Mouse (Mus musculus): ENCODE data around the gene Cbx4. TPM values are rescaled to one million over a fixed set of nuclear protein-coding genes. Genes with fewer than 3 reads are reported as not detected.

Gene Cbx4
- polyA plus RNA-seq, 1 experiment from 2014 or later: 20.2 TPM

DNA sequence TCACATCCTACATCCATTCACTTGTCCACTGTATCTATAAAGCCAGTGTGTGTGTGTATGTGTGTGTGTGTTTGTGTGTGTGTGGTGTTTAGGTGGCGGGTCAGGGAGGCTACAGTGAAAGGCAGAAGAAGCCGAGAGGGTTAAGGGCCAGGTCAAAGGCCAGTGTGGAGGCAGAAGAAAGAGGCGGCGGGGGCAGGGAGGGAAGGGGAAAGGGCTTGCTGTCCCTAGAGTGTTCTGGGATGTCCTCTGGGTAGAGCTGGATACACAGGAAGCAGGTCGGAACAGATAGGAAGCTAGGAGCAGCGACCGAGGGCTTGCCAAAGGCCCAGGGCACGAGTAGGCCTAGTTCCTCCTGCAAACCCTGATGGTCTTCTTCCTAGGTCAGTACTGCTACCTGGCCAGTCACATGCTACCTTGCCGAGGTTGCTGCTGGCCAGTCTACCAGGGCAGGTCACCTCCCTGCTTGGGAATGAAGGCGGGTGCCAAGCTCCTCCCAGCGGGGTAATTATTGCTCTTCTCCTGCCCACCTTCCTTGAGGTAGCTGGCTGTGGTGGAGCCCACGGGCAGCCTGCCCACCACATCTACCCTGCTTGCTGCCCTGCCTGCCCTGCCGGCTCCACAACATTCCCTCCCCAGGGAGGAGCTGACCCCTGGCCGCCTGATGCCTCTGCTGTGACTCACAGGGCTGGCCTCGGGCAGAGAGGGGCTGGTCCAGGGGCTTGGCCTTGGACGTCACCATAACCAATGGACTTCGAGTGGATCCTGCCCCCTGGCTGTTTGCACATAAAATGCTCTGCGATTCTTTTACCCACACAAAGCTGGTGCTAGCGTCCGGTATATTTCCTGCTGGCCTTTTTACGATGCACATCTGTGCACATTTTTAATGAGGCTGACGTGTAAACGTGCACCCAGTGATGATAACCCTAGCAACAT lies 40.2 kb upstream of the Cbx4 start:
- 0 out of 2 replicates have a peak, but pooled peaks have one; percentile 13 for ATAC-seq (ENCODE audit: low FRiP score)

DNA sequence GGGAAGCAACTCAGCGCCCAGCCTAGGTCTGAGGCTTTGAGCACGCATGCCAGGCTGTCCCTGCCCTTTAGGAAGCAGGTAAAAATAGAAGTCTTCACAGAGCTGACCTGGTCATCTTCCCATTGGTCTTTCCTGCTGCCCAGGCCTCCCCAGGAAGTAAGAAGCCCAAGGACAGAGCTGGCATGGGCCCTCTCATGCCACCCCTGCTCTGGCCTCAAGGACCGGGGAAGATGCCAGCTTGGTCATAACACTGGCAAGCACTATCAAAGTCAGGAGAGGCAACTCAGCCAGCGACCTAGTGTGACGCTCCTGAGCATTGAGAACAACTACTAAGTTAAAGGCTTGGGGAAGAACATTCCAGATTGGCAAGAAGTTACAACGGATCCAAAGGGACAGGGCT lies 38.5 kb upstream of the Cbx4 start:
- H3K36me3 ChIP-seq: no peaks in the 10 kb centered on the region
- no peak for ATAC-seq (ENCODE audit: low FRiP score)
- no peaks in the 10 kb centered on the region for H3K9me3 ChIP-seq (replicated peaks)
- 93% methylated on average over 6 of the region's 6 CpGs for WGBS
- H3K4me2 ChIP-seq: no peak overlapping the region
- no peak overlapping the region for H3K4me3 ChIP-seq (replicated peaks)
- peaks cover 5% of the 10 kb centered on the region; the same call in 1 of the 2 replicates for H3K27me3 ChIP-seq (replicated peaks)
- no peak overlapping the region for H3K27ac ChIP-seq (replicated peaks)
- H3K4me1 ChIP-seq: peaks cover 40% of the 10 kb centered on the region
- no peak overlapping the region for H3K9ac ChIP-seq (replicated peaks)

More for the DNA sequence above, 40.2 kb upstream of the Cbx4 start:
- peak overlapping the region; percentile 17; the same call in 1 of the 2 replicates for H3K9ac ChIP-seq (replicated peaks)
- H3K9me3 ChIP-seq (replicated peaks): no peaks in the 10 kb centered on the region
- WGBS: 31% methylated on average over 23 of the region's 23 CpGs
- H3K4me2 ChIP-seq: peak overlapping the region; percentile 35
- peak overlapping the region; percentile 75 for H3K27ac ChIP-seq (replicated peaks)
- peaks cover 7% of the 10 kb centered on the region; the same call in 1 of the 2 replicates for H3K27me3 ChIP-seq (replicated peaks)
- peaks cover 54% of the 10 kb centered on the region for H3K4me1 ChIP-seq
- no peaks in the 10 kb centered on the region for H3K36me3 ChIP-seq
- H3K4me3 ChIP-seq (replicated peaks): no peak overlapping the region

DNA sequence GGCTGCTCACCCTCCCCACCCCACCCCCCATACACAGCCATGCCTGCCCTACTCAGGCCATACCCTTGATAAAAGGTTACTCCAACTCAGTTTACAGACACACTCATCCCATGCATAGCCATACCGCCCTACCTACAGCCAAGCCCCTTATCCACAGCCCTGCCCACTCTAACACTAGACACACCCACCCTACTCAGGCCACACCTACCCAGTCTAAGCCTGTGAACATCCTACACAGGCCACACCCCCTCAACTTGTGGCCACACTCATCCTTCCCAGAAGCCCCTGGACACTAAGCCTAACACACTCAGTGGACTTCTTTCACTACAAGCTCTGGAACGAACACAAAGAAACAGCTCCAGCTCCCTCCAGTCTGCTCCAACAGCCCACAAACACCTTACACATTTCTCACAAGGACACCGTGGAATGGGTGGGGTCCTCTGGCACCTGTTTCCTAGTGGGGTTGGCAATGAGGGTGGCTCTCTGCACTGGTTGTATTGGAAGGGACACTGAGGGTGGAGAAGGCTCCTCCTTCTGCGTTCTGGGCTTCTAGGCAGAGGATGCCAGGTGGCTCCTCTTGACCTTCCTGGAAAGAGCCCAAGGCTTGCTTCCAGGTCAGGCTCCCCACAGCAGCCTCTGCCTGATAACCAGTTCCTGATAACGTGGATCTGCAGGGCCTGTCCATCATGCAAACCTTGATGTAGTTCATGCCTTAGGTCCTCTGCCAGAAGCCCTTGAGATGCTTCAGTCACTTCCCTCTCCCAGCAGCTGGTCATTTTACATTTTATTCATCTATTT lies 37.7 kb upstream of the Cbx4 start:
- Histone ChIP-seq H3K9me3 (replicated peaks) (no peaks in the 10 kb centered on the region), H3K4me2 (no peak overlapping the region), H3K4me3 (replicated peaks) (no peak overlapping the region), H3K36me3 (no peaks in the 10 kb centered on the region), H3K27ac (replicated peaks) (no peak overlapping the region), H3K27me3 (replicated peaks) (no peaks in the 10 kb centered on the region), H3K9ac (replicated peaks) (no peak overlapping the region), H3K4me1 (peaks cover 39% of the 10 kb centered on the region)
- whole genome bisulfite sequencing: 80% methylated on average over 5 of the region's 5 CpGs
- ATAC-seq (ENCODE audit: low FRiP score): 0 out of 2 replicates have a peak, but pooled peaks have one; percentile 37

DNA sequence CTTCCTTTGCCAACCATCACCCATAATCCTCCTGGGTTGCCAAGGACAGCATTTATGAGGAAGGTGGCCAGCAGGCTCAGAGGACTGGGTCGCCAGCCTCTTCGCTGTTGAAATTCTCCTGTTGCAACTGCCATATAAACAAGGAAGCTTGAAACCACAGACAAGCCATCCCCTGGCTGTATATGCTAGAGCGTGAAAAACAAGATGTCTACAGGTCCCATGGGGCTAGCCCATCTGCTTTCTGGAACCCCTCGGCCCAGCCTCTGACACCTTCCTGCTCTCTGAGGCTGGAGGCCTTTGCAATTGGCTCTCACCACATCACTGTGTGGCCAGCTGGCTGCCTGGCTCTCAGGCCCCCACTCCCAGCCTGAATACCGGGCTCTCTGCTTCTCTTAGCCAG lies 36.4 kb upstream of the Cbx4 start:
- no peaks in the 10 kb centered on the region for H3K9me3 ChIP-seq (replicated peaks)
- H3K9ac ChIP-seq (replicated peaks): no peak overlapping the region
- WGBS: 75% methylated on average over 5 of the region's 5 CpGs
- H3K27ac ChIP-seq (replicated peaks): no peak overlapping the region
- no peaks in the 10 kb centered on the region for H3K36me3 ChIP-seq
- H3K4me2 ChIP-seq: no peak overlapping the region
- H3K27me3 ChIP-seq (replicated peaks): no peaks in the 10 kb centered on the region
- no peak for ATAC-seq (ENCODE audit: low FRiP score)
- H3K4me3 ChIP-seq (replicated peaks): no peak overlapping the region
- H3K4me1 ChIP-seq: peaks cover 32% of the 10 kb centered on the region

DNA sequence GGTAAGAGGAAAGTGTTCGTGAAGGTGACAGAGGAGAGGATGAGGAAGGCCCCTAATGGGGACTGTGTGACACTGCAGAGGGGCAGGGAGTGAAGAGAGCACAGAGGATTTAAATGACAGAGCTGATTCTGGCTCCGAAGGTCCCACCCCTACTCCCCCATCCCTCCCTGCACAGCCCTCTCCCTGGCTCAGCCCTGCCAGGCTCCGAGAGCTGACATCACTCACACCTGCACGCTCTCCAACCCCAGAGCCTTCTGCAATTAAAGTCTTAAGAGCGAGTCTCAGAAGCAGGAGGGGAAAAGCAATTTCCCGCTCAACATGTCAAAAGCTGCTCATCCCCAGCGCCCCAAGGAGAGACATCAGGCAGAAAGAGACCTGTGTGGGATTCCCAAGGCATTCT lies 32.9 kb upstream of the Cbx4 start:
- no peak overlapping the region for H3K4me2 ChIP-seq
- H3K4me3 ChIP-seq (replicated peaks): no peak overlapping the region
- H3K9me3 ChIP-seq (replicated peaks): no peaks in the 10 kb centered on the region
- 16% methylated on average over 7 of the region's 7 CpGs for WGBS
- no peak overlapping the region for H3K9ac ChIP-seq (replicated peaks)
- no peaks in the 10 kb centered on the region for H3K36me3 ChIP-seq
- peaks cover 17% of the 10 kb centered on the region for H3K4me1 ChIP-seq
- no peak overlapping the region for H3K27ac ChIP-seq (replicated peaks)
- H3K27me3 ChIP-seq (replicated peaks): no peaks in the 10 kb centered on the region; the same call in 1 of the 2 replicates
- no peak for ATAC-seq (ENCODE audit: low FRiP score)

DNA sequence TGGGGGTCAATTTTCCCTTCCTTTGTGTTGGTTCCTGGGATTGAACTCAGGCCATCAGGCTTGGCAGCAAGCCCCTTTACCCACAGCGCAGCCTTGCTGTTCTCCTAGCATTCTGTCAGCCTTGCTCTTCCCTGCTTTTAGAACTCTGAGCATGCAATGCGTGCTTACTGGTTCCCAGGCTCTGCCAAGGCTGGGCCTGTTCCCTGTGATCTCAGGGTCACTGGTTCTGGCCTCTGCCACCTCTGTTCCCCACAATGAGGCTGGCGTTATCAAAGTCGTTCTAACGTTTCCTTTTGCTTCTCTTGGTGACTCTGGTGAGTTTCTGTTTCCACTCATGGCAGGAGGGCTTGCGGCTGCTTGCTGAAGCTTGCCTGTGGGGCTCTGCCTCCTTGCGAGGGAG lies 31.9 kb upstream of the Cbx4 start:
- 0 out of 2 replicates have a peak overlapping the region, but pooled peaks have one; percentile 11 for H3K9ac ChIP-seq (replicated peaks)
- H3K27me3 ChIP-seq (replicated peaks): no peaks in the 10 kb centered on the region; the same call in 1 of the 2 replicates
- ATAC-seq (ENCODE audit: low FRiP score): no peak
- H3K27ac ChIP-seq (replicated peaks): no peak overlapping the region
- H3K4me2 ChIP-seq: no peak overlapping the region
- no peaks in the 10 kb centered on the region for H3K9me3 ChIP-seq (replicated peaks)
- no peak overlapping the region for H3K4me3 ChIP-seq (replicated peaks)
- H3K4me1 ChIP-seq: peaks cover 17% of the 10 kb centered on the region
- 46% methylated on average over 7 of the region's 7 CpGs for WGBS
- H3K36me3 ChIP-seq: no peaks in the 10 kb centered on the region

DNA sequence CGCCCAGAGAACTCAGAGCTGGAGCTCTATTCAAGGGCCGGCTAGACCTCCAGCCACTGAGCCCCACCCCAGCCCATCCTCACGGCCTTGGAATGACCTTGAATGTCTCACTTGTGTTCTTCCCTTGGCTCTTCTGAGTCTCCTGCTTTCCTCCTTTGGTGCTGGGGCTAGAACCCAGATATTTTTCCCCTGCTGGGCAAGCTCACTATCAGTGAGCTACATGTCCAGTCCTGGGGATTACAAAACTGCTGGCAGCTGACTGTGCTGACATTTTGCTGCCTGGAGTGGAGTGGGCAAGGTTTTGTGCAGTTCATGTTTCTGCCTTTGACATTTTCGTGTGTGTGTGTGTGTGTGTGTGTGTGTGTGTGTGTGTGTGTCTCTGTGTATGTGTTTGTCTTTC lies 31.0 kb upstream of the Cbx4 start:
- H3K27me3 ChIP-seq (replicated peaks): no peaks in the 10 kb centered on the region; the same call in 1 of the 2 replicates
- no peaks in the 10 kb centered on the region for H3K36me3 ChIP-seq
- no peak overlapping the region for H3K4me2 ChIP-seq
- WGBS: 74% methylated on average over 4 of the region's 4 CpGs
- H3K27ac ChIP-seq (replicated peaks): no peak overlapping the region
- H3K4me1 ChIP-seq: peaks cover 17% of the 10 kb centered on the region
- no peaks in the 10 kb centered on the region for H3K9me3 ChIP-seq (replicated peaks)
- ATAC-seq (ENCODE audit: low FRiP score): no peak
- no peak overlapping the region for H3K4me3 ChIP-seq (replicated peaks)
- no peak overlapping the region for H3K9ac ChIP-seq (replicated peaks)

DNA sequence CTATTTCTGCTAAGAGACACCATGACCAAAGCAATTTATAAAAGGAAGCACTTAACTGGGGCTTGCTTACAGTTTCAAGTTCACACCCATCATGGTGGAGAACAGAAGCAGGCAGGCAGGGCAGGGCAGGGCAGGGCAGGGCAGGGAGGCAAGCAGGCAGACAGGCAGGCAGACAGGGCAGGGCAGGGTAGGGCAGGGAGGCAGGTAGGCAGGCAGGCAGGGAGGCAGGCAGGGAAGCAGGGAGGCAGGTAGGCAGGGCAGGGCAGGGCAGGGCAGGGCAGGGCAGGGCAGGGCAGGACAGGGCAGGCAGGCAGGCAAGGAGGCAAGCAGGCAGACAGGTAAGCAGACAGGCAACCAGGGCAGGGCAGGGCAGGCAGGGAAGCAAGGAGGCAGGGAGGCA lies 26.7 kb upstream of the Cbx4 start:
- ATAC-seq (ENCODE audit: low FRiP score): no peak
- Histone ChIP-seq H3K27me3 (replicated peaks) (no peaks in the 10 kb centered on the region; the same call in 1 of the 2 replicates), H3K36me3 (no peaks in the 10 kb centered on the region), H3K4me1 (peaks cover 4% of the 10 kb centered on the region; the same call in 1 of the 2 replicates), H3K4me3 (replicated peaks) (no peak overlapping the region), H3K27ac (replicated peaks) (no peak overlapping the region), H3K9ac (replicated peaks) (no peak overlapping the region), H3K9me3 (replicated peaks) (no peaks in the 10 kb centered on the region), H3K4me2 (no peak overlapping the region)

DNA sequence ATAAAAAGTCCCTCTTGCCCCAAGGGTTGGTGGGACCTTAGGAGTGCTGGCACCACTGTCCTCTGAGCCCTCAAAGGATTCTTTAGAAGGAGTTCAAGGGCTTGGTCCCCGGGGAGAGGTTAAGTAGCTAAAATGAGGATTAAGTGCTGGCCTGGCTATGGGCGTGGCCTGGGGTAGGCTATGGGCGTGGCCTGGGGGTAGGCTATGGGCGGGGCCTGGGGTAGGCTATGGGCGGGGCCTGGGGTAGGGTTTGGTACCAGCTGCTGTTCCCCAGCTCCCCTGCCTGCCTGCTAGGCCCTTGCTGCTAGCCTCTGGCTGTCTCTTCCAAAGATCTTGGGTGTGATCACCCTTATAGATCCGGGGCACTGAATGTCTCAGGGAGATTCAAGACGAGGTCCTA lies 25.3 kb upstream of the Cbx4 start:
- H3K9me3 ChIP-seq (replicated peaks): no peaks in the 10 kb centered on the region
- no peak overlapping the region for H3K9ac ChIP-seq (replicated peaks)
- H3K36me3 ChIP-seq: no peaks in the 10 kb centered on the region
- H3K4me1 ChIP-seq: peaks cover 4% of the 10 kb centered on the region; the same call in 1 of the 2 replicates
- 17% methylated on average over 7 of the region's 7 CpGs for WGBS
- H3K27me3 ChIP-seq (replicated peaks): no peaks in the 10 kb centered on the region; the same call in 1 of the 2 replicates
- no peak for ATAC-seq (ENCODE audit: low FRiP score)
- H3K27ac ChIP-seq (replicated peaks): no peak overlapping the region
- H3K4me2 ChIP-seq: no peak overlapping the region
- H3K4me3 ChIP-seq (replicated peaks): no peak overlapping the region

DNA sequence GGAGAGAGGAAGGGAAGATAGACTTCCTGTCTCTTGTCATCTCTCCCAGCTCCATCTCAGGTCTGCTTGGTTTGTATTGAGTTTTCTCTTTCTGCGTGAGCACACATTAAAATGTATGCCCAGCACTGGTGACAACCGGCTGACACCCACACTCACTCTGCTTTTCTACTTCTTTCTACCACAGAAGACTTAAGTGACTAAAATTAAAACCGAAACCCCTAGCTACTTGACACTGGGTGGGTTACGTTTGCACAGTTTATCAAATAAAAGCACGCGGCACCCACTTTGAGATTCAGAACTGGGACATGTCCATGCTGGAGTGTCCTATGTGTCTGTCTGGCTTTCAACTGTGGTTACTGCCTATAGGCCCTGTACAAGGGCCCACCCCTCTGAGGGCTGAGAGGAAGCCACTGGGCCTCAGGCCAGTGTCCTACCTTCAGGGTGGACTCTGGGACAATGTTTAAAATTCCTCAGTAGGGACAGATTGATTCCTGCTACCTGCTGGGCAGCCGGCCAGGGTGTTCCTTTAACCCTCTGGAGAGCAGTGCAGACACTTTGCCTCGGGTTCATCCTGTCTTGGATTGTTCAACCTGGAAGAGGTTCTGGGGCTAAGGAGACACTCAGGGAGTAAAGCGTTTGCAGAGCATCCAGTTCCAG lies 23.5 kb upstream of the Cbx4 start:
- Histone ChIP-seq H3K9me3 (replicated peaks) (no peaks in the 10 kb centered on the region), H3K27ac (replicated peaks) (no peak overlapping the region), H3K36me3 (no peaks in the 10 kb centered on the region), H3K4me1 (0 out of 2 replicates have a peak, but pooled peaks cover 6% of the 10 kb centered on the region), H3K4me2 (no peak overlapping the region), H3K27me3 (replicated peaks) (no peaks in the 10 kb centered on the region), H3K9ac (replicated peaks) (no peak overlapping the region), H3K4me3 (replicated peaks) (no peak overlapping the region)
- no peak for ATAC-seq (ENCODE audit: low FRiP score)
- 76% methylated on average over 9 of the region's 9 CpGs for WGBS

DNA sequence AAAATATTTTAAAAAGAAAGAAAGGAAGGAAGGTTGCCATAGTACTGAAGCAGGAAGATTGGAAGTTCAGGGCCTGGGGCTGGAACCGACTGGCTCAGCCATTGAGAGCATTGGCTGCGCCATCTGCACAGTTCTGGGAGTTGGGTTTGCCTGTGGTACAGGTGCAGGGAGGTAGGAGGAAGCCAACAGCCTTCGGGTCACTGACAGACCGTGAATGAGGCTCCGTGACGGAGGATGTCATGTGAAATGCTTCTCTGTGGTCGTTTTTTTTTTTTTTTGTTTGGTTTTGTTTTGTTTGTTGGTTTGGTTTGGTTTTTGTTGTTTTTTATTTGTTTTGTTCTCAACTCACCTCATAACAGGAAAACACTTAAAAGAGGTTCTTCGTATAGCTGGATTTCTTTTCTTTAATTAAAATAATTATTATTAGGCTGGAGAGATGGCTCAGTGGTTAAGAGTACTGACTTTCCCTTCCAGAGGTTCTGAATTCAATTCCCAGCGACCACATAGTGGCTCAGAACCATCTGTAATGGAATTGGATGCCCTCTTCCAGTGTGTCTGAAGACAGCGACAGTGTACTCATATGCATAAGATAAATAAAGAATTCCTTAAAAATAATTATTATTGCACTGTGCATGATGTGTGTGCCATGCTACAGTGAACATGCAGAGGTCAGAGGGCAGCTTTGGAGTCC lies 22.7 kb upstream of the Cbx4 start:
- ATAC-seq (ENCODE audit: low FRiP score): no peak
- H3K27me3 ChIP-seq (replicated peaks): no peaks in the 10 kb centered on the region
- H3K9me3 ChIP-seq (replicated peaks): no peaks in the 10 kb centered on the region
- no peaks in the 10 kb centered on the region for H3K36me3 ChIP-seq
- H3K4me3 ChIP-seq (replicated peaks): no peak overlapping the region
- H3K9ac ChIP-seq (replicated peaks): no peak overlapping the region
- 0 out of 2 replicates have a peak, but pooled peaks cover 6% of the 10 kb centered on the region for H3K4me1 ChIP-seq
- no peak overlapping the region for H3K27ac ChIP-seq (replicated peaks)
- 76% methylated on average over 10 of the region's 10 CpGs for WGBS
- H3K4me2 ChIP-seq: no peak overlapping the region

Data from neural tube, embryonic 15.5 days (tissue).